Mouse (Mus musculus): ENCODE data around the gene Phf8. TPM values are rescaled to one million over a fixed set of nuclear protein-coding genes. Genes with fewer than 3 reads are reported as not detected.

Gene Phf8
- total RNA-seq, 2 experiments from 2014 or later: 6.2 to 9.7 TPM

Other genes starting within 250 kb of the Phf8 start
- 10 to 100 TPM; 10.3 to 11.1 TPM for gene Fam120c, start 176.5 kb upstream of the Phf8 start, total RNA-seq (2021)

Measured in gastrocnemius, postnatal 36 days (tissue).